Mouse (Mus musculus) macrophage (primary cell): ENCODE data around the gene Gm9602. TPM values are rescaled to one million over a fixed set of nuclear protein-coding genes. Genes with fewer than 3 reads are reported as not detected.
"Not testable (repeated sequence)": the region's sequence is repeated elsewhere in the genome, so short reads cannot be mapped to it uniquely, and the experiment has no call there.

Experiments
- H3K27ac ChIP-seq: fragments of 350-480 bp; formaldehyde crosslinking; 2 replicates; pipeline ENCODE4 v1.9.0; 2021
- H3K36me3 ChIP-seq: fragments of 350-480 bp; formaldehyde crosslinking; 2 replicates; pipeline ENCODE4 v1.9.0; 2021; ENCODE audit errors: inconsistent target
- H3K4me3 ChIP-seq: fragments of 350-480 bp; formaldehyde crosslinking; 2 replicates; pipeline ENCODE4 v1.9.0; 2021; ENCODE audit errors: inconsistent target
- H3K79me2 ChIP-seq: fragments of 350-480 bp; formaldehyde crosslinking; 2 replicates; pipeline ENCODE4 v1.9.0; 2021; ENCODE audit errors: inconsistent target
- WGBS: methylation state at CpG from one replicate; pipeline ENCODE4 v1.1.7; 2026; ENCODE audit warnings: inconsistent platforms; ENCODE audit not compliant: missing documents; 5-methylcytosine and 5-hydroxymethylcytosine counted together
- polyA plus RNA-seq: library from polyadenylated mRNA; stranded (reverse); fragments of 250-400 nt; gene quantifications from 3 replicates; pipeline ENCODE4 v1.2.4, GENCODE M21; 2018; ENCODE audit warnings: inconsistent platforms
- total RNA-seq, 78 experiments: library from RNA; depleted of rRNA; stranded (reverse); fragments of 250-400 nt; gene quantifications; 1 replicate in 9 of 78; 2 replicates in 24 of 78; 3 replicates in 43 of 78; 4 replicates in 2 of 78; pipeline ENCODE4 v1.2.4; 2018; ENCODE audit warnings: inconsistent platforms in 56 of 78

Gm9602 gene
- not detected for total RNA-seq (2018; cell fraction: chromatin; rRNA removed)
- not detected for total RNA-seq (2018; cell fraction: cytosol; rRNA removed)
- not detected for total RNA-seq (2018; cell fraction: nucleus; rRNA removed)
- not detected in 3 replicates for polyA plus RNA-seq

DNA sequence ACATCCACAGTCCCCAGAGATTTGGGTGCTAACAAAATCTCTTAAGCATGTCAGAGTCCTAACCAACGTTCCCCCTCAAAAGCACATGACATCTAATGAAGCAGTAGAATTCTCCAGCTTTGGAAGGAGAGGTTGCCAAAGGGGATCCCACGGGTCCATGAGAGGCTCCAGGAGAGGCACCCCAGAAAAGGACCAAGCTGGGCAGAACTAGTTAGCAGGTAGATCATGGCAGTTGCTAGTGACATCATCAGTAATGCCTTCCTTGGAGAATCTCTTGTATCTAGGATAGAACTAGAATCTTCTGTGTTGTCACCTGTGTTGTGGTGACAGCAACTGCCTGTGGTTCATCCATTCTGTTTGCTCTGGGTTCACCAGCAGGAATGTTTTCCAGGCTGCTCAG, at the start of gene Gm9602:
TSS of gene Gm9602 (plus strand) at position 301 of the 400 bp plus-strand sequence.
- H3K36me3 ChIP-seq, H3K79me2 ChIP-seq, H3K27ac ChIP-seq, H3K4me3 ChIP-seq: not testable (repeated sequence)
- no CpG with 5 or more reads among the region's 2 CpGs for WGBS

DNA sequence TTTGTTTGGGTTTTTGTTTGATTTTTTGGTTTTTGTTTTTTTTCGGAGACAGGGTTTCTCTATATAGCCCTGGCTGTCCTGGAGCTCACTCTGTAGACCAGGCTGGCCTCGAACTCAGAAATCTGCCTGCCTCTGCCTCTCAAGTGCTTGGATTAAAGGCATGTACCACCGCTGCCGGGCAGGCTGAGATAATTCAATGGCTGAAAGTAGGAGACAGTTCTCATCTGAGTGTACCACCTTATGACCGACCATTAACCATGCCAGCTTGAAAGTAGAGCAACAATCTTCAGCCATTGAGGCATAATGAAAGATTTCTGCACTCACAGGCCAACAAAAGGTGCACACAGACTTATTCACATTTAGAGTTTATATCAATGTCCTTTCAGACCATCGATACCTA, 30.3 kb downstream of the Gm9602 start:
- WGBS: 68% methylated on average over 4 of the region's 6 CpGs
- H3K4me3 ChIP-seq, H3K36me3 ChIP-seq, H3K79me2 ChIP-seq, H3K27ac ChIP-seq: not testable (repeated sequence)

DNA sequence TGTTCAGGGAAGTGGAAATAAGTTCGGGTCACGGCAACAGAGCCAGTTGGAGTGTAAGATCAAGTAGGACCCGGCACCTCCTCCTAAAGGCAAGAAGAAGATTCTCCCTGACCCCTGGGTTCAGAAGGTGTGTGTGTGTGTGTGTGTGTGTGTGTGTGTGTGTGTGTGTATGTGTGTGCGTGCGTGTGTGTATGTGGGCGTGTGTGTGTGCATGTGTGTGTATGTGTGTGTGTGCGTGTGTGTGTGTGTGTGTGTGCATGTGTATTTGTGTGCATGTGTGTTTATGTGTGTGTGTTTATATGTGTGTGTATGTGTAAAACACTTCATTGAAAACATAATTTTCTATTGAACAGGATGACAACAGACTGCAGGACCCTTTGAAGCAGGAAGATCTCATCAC, 45.8 kb downstream of the Gm9602 start:
- H3K79me2 ChIP-seq: not testable (repeated sequence)
- no CpG with 5 or more reads among the region's 7 CpGs for WGBS

More for the DNA sequence above, 45.8 kb downstream of the Gm9602 start:
- not testable (repeated sequence) for H3K36me3 ChIP-seq, H3K4me3 ChIP-seq, H3K27ac ChIP-seq

Other genes with a start within 250 kb of the Gm9602 start
- gene Gm3047, start 220.9 kb upstream of the Gm9602 start, polyA plus RNA-seq: not detected in 3 replicates
- not detected in 3 replicates for gene Gm8159, start 144.0 kb upstream of the Gm9602 start, polyA plus RNA-seq
- gene Gm3239, start 112.1 kb upstream of the Gm9602 start, polyA plus RNA-seq: not detected in 3 replicates
- gene Gm7876, start 67.1 kb upstream of the Gm9602 start, polyA plus RNA-seq: not detected in 3 replicates
- gene Gm3252, start 49.6 kb upstream of the Gm9602 start, polyA plus RNA-seq: not detected in 3 replicates
- gene Gm3269, start 61.8 kb downstream of the Gm9602 start, polyA plus RNA-seq: not detected in 3 replicates
- not detected in 3 replicates for gene Gm3264, start 79.2 kb downstream of the Gm9602 start, polyA plus RNA-seq
- not detected in 3 replicates for gene Gm3278, start 116.1 kb downstream of the Gm9602 start, polyA plus RNA-seq
- gene Gm8297, start 207.6 kb downstream of the Gm9602 start, polyA plus RNA-seq: not detected in 3 replicates
- gene Gm3298, start 239.6 kb downstream of the Gm9602 start, polyA plus RNA-seq: not detected in 3 replicates